Mouse (Mus musculus): ENCODE results near the gene Ccdc184.

GRCm38 (mm10) chr15:98155944-98156343, 11.0 kb upstream of the Ccdc184 start:
- no peak for TF ChIP-seq POLR2A (IDR thresholded peaks at IDR 0.05; ENCODE audit: borderline replicate concordance, control insufficient read depth, low read depth, low read length)
- TF ChIP-seq CTCF (IDR thresholded peaks at IDR 0.05; ENCODE audit: control insufficient read depth, insufficient read depth, low read length) = no peak
